Mouse (Mus musculus) forebrain, embryonic 14.5 days (tissue): ENCODE measurements at regions not wholly inside any gene's neighbourhood (a gene's known extent, or its start where the extent isn't known, plus 50 kb on each side); places are given as distances from the start of the nearest gene placed in this dataset. TPM values are rescaled to one million over a fixed set of nuclear protein-coding genes. Genes with fewer than 3 reads are reported as not detected.

Experiments
- ATAC-seq: fragments of 200-750 bp; cut with Nextera tagmentation; 2 replicates; pipeline ENCODE4 v1.8.0; 2017; ENCODE audit warnings: mild to moderate bottlenecking, moderate library complexity
- DNase-seq: peaks from one replicate; pipeline ENCODE4 v3.0.0-alpha.2; 2015; ENCODE audit warnings: low spot score
- H3K27ac ChIP-seq: fragments of 300-500 bp; sonication (generic); 2 replicates; pipeline ENCODE4 v1.5.1; 2014; ENCODE audit warnings: low read depth, mild to moderate bottlenecking, control low read depth, low read length, moderate library complexity
- H3K27me3 ChIP-seq: fragments of 300-500 bp; sonication (generic); replicated peaks from 2 replicates; pipeline ENCODE4 v1.6.1; 2014; ENCODE audit warnings: low read length, control low read depth, mixed read lengths; ENCODE audit not compliant: control insufficient read depth, insufficient read depth
- H3K36me3 ChIP-seq: fragments of 300-500 bp; sonication (generic); 2 replicates; pipeline ENCODE4 v1.6.1; 2014; ENCODE audit warnings: low read length, control low read depth; ENCODE audit not compliant: control insufficient read depth, insufficient read depth
- H3K4me1 ChIP-seq: fragments of 300-500 bp; sonication (generic); 2 replicates; pipeline ENCODE4 v1.6.1; 2014; ENCODE audit warnings: antibody characterized with exemption, low read length, control low read depth; ENCODE audit not compliant: control insufficient read depth, insufficient read depth
- H3K4me2 ChIP-seq: fragments of 300-500 bp; sonication (generic); 2 replicates; pipeline ENCODE4 v1.6.1; 2014; ENCODE audit warnings: mild to moderate bottlenecking, control low read depth, low read length
- H3K4me3 ChIP-seq: fragments of 300-500 bp; sonication (generic); 2 replicates; pipeline ENCODE4 v1.5.1; 2014; ENCODE audit warnings: low read depth, low read length, control low read depth
- H3K9ac ChIP-seq: fragments of 300-500 bp; sonication (generic); 2 replicates; pipeline ENCODE4 v1.6.1; 2014; ENCODE audit warnings: mild to moderate bottlenecking, low read length, control low read depth, moderate library complexity
- H3K9me3 ChIP-seq: fragments of 300-500 bp; sonication (generic); replicated peaks from 2 replicates; pipeline ENCODE4 v1.6.1; 2016; ENCODE audit warnings: low read length, control low read depth, mixed read lengths; ENCODE audit not compliant: control insufficient read depth
- WGBS: fragments of 180-500 bp; shearing (Covaris S2); extraction: QIAGEN DNeasy Blood & Tissue Kit; methylation state at CpG from one replicate; pipeline ENCODE4 v1.1.7; 2014; 5-methylcytosine and 5-hydroxymethylcytosine counted together
- microRNA-seq: library from miRNA; unstranded; fragments of <30 nt; microRNA quantifications from one replicate; pipeline ENCODE4, GENCODE M21; 2016

GRCm38 (mm10) chr11:64898758-64899586, 79.9 kb upstream of the Elac2 start:
- Histone ChIP-seq H3K36me3 (no peaks in the 10 kb centered on the region), H3K4me1 (0 out of 2 replicates have a peak, but pooled peaks cover 2% of the 10 kb centered on the region), H3K27ac (no peak overlapping the region), H3K9me3 (no peaks in the 10 kb centered on the region), H3K4me2 (no peak overlapping the region), H3K27me3 (peaks cover 8% of the 10 kb centered on the region; the same call in 1 of the 2 replicates), H3K9ac (no peak overlapping the region), H3K4me3 (no peak overlapping the region)
- DNase-seq (peak; percentile 82), ATAC-seq (no peak)
- WGBS, result 33% methylated on average over 17 of the region's 17 CpGs

- peaks cover 8% of the 10 kb centered on the region; the same call in 1 of the 2 replicates for H3K27me3 ChIP-seq
- H3K27ac ChIP-seq, result no peak overlapping the region
- H3K4me1 ChIP-seq, result 0 out of 2 replicates have a peak, but pooled peaks cover 2% of the 10 kb centered on the region
- H3K4me2 ChIP-seq, result no peak overlapping the region
- H3K4me3 ChIP-seq, result no peak overlapping the region
- DNase-seq, result peak; percentile 55
- H3K9me3 ChIP-seq, result no peaks in the 10 kb centered on the region
- H3K36me3 ChIP-seq, result no peaks in the 10 kb centered on the region
- ATAC-seq, result peak; percentile 48; the same call in 1 of the 2 replicates
- WGBS, result 8% methylated on average over 15 of the region's 15 CpGs
- H3K9ac ChIP-seq, result no peak overlapping the region
Measured at GRCm38 (mm10) chr11:64899587-64900278, 79.1 kb upstream of the Elac2 start.

GRCm38 (mm10) chr11:64916783-64917182, 62.1 kb upstream of the Elac2 start:
- 72% methylated on average over 8 of the region's 8 CpGs for WGBS
- no peaks in the 10 kb centered on the region for H3K4me1 ChIP-seq
- H3K27me3 ChIP-seq, result no peaks in the 10 kb centered on the region
- H3K9me3 ChIP-seq, result no peaks in the 10 kb centered on the region
- no peak overlapping the region for H3K4me3 ChIP-seq
- no peak overlapping the region for H3K9ac ChIP-seq
- no peaks in the 10 kb centered on the region for H3K36me3 ChIP-seq
- no peak overlapping the region for H3K27ac ChIP-seq
- ATAC-seq (no peak), DNase-seq (no peak)
- H3K4me2 ChIP-seq, result no peak overlapping the region

- Histone ChIP-seq H3K4me1 (no peaks in the 10 kb centered on the region), H3K4me3 (no peak overlapping the region), H3K9me3 (no peaks in the 10 kb centered on the region), H3K4me2 (no peak overlapping the region), H3K27ac (no peak overlapping the region), H3K27me3 (no peaks in the 10 kb centered on the region), H3K9ac (no peak overlapping the region), H3K36me3 (no peaks in the 10 kb centered on the region)
- 89% methylated on average over 4 of the region's 4 CpGs for WGBS
- ATAC-seq, result no peak
- DNase-seq, result no peak
Measured at GRCm38 (mm10) chr11:64917301-64917700, 61.5 kb upstream of the Elac2 start.

- 70% methylated on average over 2 of the region's 2 CpGs for WGBS
- Histone ChIP-seq H3K27ac (no peak overlapping the region), H3K4me1 (no peaks in the 10 kb centered on the region), H3K4me3 (no peak overlapping the region), H3K27me3 (no peaks in the 10 kb centered on the region), H3K4me2 (no peak overlapping the region), H3K9me3 (no peaks in the 10 kb centered on the region), H3K36me3 (no peaks in the 10 kb centered on the region), H3K9ac (no peak overlapping the region)
- ATAC-seq, result no peak
- DNase-seq, result no peak
Measured at GRCm38 (mm10) chr11:64924989-64925388, 53.8 kb upstream of the Elac2 start.

- 73% methylated on average over 1 of the region's 1 CpGs for WGBS
- DNase-seq (peak; percentile 5), ATAC-seq (no peak)
- no peaks in the 10 kb centered on the region for H3K9me3 ChIP-seq
- H3K27ac ChIP-seq, result no peak overlapping the region
- H3K27me3 ChIP-seq, result no peaks in the 10 kb centered on the region
- H3K9ac ChIP-seq, result no peak overlapping the region
- H3K4me2 ChIP-seq, result no peak overlapping the region
- H3K4me1 ChIP-seq, result no peaks in the 10 kb centered on the region
- H3K36me3 ChIP-seq, result no peaks in the 10 kb centered on the region
- no peak overlapping the region for H3K4me3 ChIP-seq
Measured at GRCm38 (mm10) chr11:64925970-64926369, 52.9 kb upstream of the Elac2 start.

Small RNA genes lying in the stretch of these regions (microRNA-seq; reads per million reads assigned to microRNA genes)
- not detected for gene Gm24275
